Mouse (Mus musculus): ENCODE measurements around the gene Gnb3. TPM values are rescaled to one million over a fixed set of nuclear protein-coding genes. Genes with fewer than 3 reads are reported as not detected.
A peak's percentile ranks its signal among the peaks of the same experiment; 100 is the strongest.

Gnb3 gene
- polyA plus RNA-seq, 1 experiment from 2014 or later: 0.53 TPM

DNA sequence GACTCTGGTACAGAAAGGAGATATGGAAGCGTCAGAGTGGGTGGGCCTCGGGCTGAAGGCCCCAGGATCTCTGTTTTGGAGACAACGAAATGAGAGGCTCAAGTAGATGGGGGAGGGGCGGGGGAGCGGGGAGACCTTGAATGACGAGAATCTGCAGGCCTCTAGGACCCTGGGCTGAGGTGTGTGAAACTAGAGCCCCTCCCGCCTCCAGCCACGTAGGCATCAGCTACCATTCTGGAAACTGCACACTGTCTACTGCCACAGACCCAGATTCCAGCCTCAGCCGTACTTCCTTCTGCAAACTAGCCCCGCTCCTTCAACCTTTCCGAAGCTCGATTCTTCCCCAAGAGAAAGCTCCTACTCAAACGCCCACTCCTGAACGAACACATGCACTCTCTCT, 16.2 kb upstream of the Gnb3 start:
- 10% methylated on average over 14 of the region's 14 CpGs for WGBS
- DNase-seq (ENCODE audit: low spot score): no peak
- no peaks in the 10 kb centered on the region for H3K9me3 ChIP-seq (ENCODE audit: control insufficient read depth, low read length)
- 0 out of 2 replicates have a peak, but pooled peaks have one; percentile 21 for ATAC-seq (ENCODE audit: low FRiP score, low TSS enrichment)
- peak overlapping the region; percentile 82 for H3K4me2 ChIP-seq (replicated peaks; ENCODE audit: low read depth)
- H3K9ac ChIP-seq (ENCODE audit: low read length): no peak overlapping the region
- H3K36me3 ChIP-seq (ENCODE audit: control insufficient read depth, insufficient read depth, low read length): no peaks in the 10 kb centered on the region
- no peaks in the 10 kb centered on the region for H3K4me1 ChIP-seq (replicated peaks; ENCODE audit: control insufficient read depth, insufficient read depth)
- TF ChIP-seq CTCF (IDR thresholded peaks at IDR 0.05; ENCODE audit: low read depth) (no peak), EP300 (optimal IDR thresholded peaks at IDR 0.05) (no peak)
- no peak overlapping the region for H3K27ac ChIP-seq (replicated peaks)
- peak overlapping the region; percentile 72 for H3K4me3 ChIP-seq (ENCODE audit: low read depth, low read length)
- no peaks in the 10 kb centered on the region for H3K27me3 ChIP-seq (ENCODE audit: control insufficient read depth, insufficient read depth, low read length)

DNA sequence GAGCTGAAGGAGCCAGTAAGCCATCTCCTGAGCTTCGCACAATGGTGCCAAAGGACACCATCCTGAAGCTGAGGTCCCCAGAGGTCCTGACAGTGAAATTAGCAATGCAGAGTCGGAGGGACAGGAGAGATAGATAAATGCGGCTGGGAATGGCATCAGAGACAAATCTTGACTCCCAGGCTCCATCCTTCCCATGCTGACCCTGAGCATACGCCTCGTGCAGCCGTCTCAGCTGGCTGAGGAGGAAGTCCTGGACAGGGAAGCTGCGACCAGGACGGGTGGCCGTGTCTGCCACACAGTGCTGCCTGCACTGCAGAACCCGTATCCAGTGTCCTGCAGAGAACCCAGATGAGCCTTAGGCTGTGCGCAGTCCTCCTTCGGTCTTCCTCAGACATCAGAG, 14.6 kb upstream of the Gnb3 start:
- H3K36me3 ChIP-seq (ENCODE audit: control insufficient read depth, insufficient read depth, low read length): no peaks in the 10 kb centered on the region
- no peak overlapping the region for H3K4me2 ChIP-seq (replicated peaks; ENCODE audit: low read depth)
- no peak overlapping the region for H3K4me3 ChIP-seq (ENCODE audit: low read depth, low read length)
- no peak overlapping the region for H3K27ac ChIP-seq (replicated peaks)
- 0 out of 2 replicates have a peak overlapping the region, but pooled peaks have one; percentile 18 for H3K9ac ChIP-seq (ENCODE audit: low read length)
- no peak for DNase-seq (ENCODE audit: low spot score)
- H3K27me3 ChIP-seq (ENCODE audit: control insufficient read depth, insufficient read depth, low read length): no peaks in the 10 kb centered on the region
- no peaks in the 10 kb centered on the region for H3K4me1 ChIP-seq (replicated peaks; ENCODE audit: control insufficient read depth, insufficient read depth)
- TF ChIP-seq CTCF (IDR thresholded peaks at IDR 0.05; ENCODE audit: low read depth): no peak
- no peak for TF ChIP-seq EP300 (optimal IDR thresholded peaks at IDR 0.05)
- 72% methylated on average over 12 of the region's 12 CpGs for WGBS
- no peak for ATAC-seq (ENCODE audit: low FRiP score, low TSS enrichment)
- H3K9me3 ChIP-seq (ENCODE audit: control insufficient read depth, low read length): no peaks in the 10 kb centered on the region

DNA sequence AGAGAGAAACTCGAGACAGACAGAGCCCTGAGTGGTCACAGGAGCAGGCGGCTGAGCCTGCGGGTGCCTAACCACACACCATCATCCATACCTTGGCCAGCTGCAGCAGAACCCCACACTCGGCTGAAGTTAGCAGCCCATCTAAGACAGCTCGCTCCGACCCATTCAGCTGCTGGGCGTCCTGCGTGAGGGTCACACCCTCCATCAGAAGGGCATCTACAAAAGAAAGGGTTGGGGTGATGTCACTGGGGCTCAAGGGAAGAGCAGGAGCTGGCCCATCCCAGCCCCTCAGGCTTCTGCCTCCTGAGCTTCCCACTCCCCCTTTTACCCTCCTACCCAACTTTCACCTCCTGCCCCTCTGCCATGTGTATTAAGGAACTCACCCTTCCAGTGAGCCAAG, 10.5 kb upstream of the Gnb3 start:
- Histone ChIP-seq H3K4me1 (replicated peaks; ENCODE audit: control insufficient read depth, insufficient read depth) (no peaks in the 10 kb centered on the region), H3K27me3 (ENCODE audit: control insufficient read depth, insufficient read depth, low read length) (no peaks in the 10 kb centered on the region), H3K4me2 (replicated peaks; ENCODE audit: low read depth) (no peak overlapping the region), H3K9ac (ENCODE audit: low read length) (no peak overlapping the region), H3K36me3 (ENCODE audit: control insufficient read depth, insufficient read depth, low read length) (no peaks in the 10 kb centered on the region), H3K4me3 (ENCODE audit: low read depth, low read length) (no peak overlapping the region), H3K27ac (replicated peaks) (no peak overlapping the region), H3K9me3 (ENCODE audit: control insufficient read depth, low read length) (no peaks in the 10 kb centered on the region)
- DNase-seq (ENCODE audit: low spot score): no peak
- ATAC-seq (ENCODE audit: low FRiP score, low TSS enrichment): no peak
- TF ChIP-seq EP300 (optimal IDR thresholded peaks at IDR 0.05) (no peak), CTCF (IDR thresholded peaks at IDR 0.05; ENCODE audit: low read depth) (no peak)
- 50% methylated on average over 8 of the region's 8 CpGs for WGBS

DNA sequence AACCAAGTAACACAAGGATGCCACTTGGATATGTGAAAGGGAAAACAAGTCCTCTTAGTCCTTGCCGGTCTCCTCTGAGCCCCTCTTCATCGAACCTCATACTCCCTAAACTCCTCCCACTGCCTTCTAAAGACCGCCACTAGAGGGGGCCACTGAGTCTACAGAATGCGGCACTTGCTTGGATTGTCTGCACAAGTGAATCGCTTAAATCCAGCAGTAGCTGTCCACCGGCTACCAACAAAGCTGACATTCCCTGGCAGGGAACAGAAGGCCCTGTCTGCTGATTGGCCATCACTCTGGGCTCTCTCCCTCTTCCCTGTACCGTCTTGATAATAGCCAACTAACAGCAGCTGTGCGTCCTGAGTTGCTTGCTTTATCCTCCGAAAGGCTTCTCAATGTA, 7.2 kb upstream of the Gnb3 start:
- peak; percentile 48; the same call in 1 of the 2 replicates for ATAC-seq (ENCODE audit: low FRiP score, low TSS enrichment)
- no peaks in the 10 kb centered on the region for H3K27me3 ChIP-seq (ENCODE audit: control insufficient read depth, insufficient read depth, low read length)
- TF ChIP-seq EP300 (optimal IDR thresholded peaks at IDR 0.05): no peak
- TF ChIP-seq CTCF (IDR thresholded peaks at IDR 0.05; ENCODE audit: low read depth): peak; percentile 99
- H3K9ac ChIP-seq (ENCODE audit: low read length): no peak overlapping the region
- no peak overlapping the region for H3K4me3 ChIP-seq (ENCODE audit: low read depth, low read length)
- H3K36me3 ChIP-seq (ENCODE audit: control insufficient read depth, insufficient read depth, low read length): peaks cover 2% of the 10 kb centered on the region; the same call in 1 of the 2 replicates
- H3K4me2 ChIP-seq (replicated peaks; ENCODE audit: low read depth): no peak overlapping the region
- no peaks in the 10 kb centered on the region for H3K9me3 ChIP-seq (ENCODE audit: control insufficient read depth, low read length)
- no peaks in the 10 kb centered on the region for H3K4me1 ChIP-seq (replicated peaks; ENCODE audit: control insufficient read depth, insufficient read depth)
- H3K27ac ChIP-seq (replicated peaks): no peak overlapping the region
- 11% methylated on average over 9 of the region's 9 CpGs for WGBS
- DNase-seq (ENCODE audit: low spot score): peak; percentile 91

DNA sequence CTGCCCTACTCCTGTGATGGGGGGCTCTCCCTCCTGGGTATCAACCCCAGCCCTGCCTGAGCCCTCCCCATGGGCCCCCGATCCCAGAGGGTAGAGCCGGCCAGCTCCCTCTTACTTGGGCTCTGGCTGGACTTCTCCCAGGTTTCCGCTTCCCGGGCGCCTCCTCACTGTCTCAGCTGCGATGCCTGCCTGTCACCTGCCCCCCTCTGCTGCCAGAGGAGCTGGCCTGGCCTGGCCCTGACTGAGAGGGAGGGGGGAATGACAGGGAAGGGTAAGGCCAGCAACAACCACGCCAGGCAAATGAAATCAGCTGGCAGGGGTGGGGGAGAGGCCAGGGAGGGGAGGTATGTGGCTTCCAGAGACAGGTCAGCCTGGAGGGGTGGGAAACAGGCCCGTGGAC, 270 bp downstream of the Gnb3 start:
- no peak overlapping the region for H3K4me2 ChIP-seq (replicated peaks; ENCODE audit: low read depth)
- H3K4me1 ChIP-seq (replicated peaks; ENCODE audit: control insufficient read depth, insufficient read depth): 0 out of 2 replicates have a peak, but pooled peaks cover 4% of the 10 kb centered on the region
- ATAC-seq (ENCODE audit: low FRiP score, low TSS enrichment) (0 out of 2 replicates have a peak, but pooled peaks have one; percentile 5), DNase-seq (ENCODE audit: low spot score) (no peak)
- WGBS: 14% methylated on average over 7 of the region's 8 CpGs
- peaks cover 2% of the 10 kb centered on the region; the same call in 1 of the 2 replicates for H3K36me3 ChIP-seq (ENCODE audit: control insufficient read depth, insufficient read depth, low read length)
- no peaks in the 10 kb centered on the region for H3K27me3 ChIP-seq (ENCODE audit: control insufficient read depth, insufficient read depth, low read length)
- no peak overlapping the region for H3K4me3 ChIP-seq (ENCODE audit: low read depth, low read length)
- no peaks in the 10 kb centered on the region for H3K9me3 ChIP-seq (ENCODE audit: control insufficient read depth, low read length)
- H3K9ac ChIP-seq (ENCODE audit: low read length): peak overlapping the region; percentile 18; the same call in 1 of the 2 replicates
- H3K27ac ChIP-seq (replicated peaks): no peak overlapping the region
- no peak for TF ChIP-seq EP300 (optimal IDR thresholded peaks at IDR 0.05)
- TF ChIP-seq CTCF (IDR thresholded peaks at IDR 0.05; ENCODE audit: low read depth): no peak

DNA sequence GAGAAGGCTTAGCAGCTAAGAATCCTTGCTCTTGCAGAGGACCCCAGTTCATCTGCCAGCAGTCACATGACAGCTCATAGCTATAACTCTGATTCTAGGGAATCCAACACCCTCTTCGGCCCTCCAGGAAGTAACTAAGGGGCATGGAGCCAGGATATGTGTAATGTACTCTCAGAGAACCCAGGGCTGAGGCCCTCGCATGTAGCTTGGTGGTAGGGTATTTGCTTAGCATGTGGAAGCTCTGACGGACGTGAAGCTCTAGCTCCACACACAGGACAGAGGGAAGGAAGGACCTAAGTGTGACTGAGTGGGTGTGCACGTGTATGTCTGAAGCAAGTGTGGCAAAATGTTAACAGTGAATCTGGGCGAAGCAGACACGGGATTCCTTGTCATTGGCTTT, 3.7 kb downstream of the Gnb3 start:
- 56% methylated on average over 7 of the region's 7 CpGs for WGBS
- Histone ChIP-seq H3K27me3 (ENCODE audit: control insufficient read depth, insufficient read depth, low read length) (no peaks in the 10 kb centered on the region), H3K36me3 (ENCODE audit: control insufficient read depth, insufficient read depth, low read length) (no peaks in the 10 kb centered on the region), H3K9me3 (ENCODE audit: control insufficient read depth, low read length) (no peaks in the 10 kb centered on the region), H3K27ac (replicated peaks) (peak overlapping the region; percentile 4; the same call in 1 of the 2 replicates), H3K4me2 (replicated peaks; ENCODE audit: low read depth) (no peak overlapping the region), H3K4me1 (replicated peaks; ENCODE audit: control insufficient read depth, insufficient read depth) (0 out of 2 replicates have a peak, but pooled peaks cover 4% of the 10 kb centered on the region), H3K9ac (ENCODE audit: low read length) (no peak overlapping the region), H3K4me3 (ENCODE audit: low read depth, low read length) (no peak overlapping the region)
- DNase-seq (ENCODE audit: low spot score) (no peak), ATAC-seq (ENCODE audit: low FRiP score, low TSS enrichment) (peak; percentile 57)
- TF ChIP-seq EP300 (optimal IDR thresholded peaks at IDR 0.05) (no peak), CTCF (IDR thresholded peaks at IDR 0.05; ENCODE audit: low read depth) (peak; percentile 52)

Data from stomach, postnatal 0 days (tissue).